Mouse (Mus musculus) bone marrow, adult 2 months (tissue): ENCODE data around the gene Dlgap1.

ENCODE experiments used
- CTCF ChIP-seq: fragments of 200-500 bp; IDR thresholded peaks from 2 replicates; pipeline ENCODE4 v1.5.1; 2011; ENCODE audit warnings: low read length, control low read depth; ENCODE audit not compliant: control insufficient read depth, insufficient read depth
- POLR2A ChIP-seq: fragments of 200-500 bp; IDR thresholded peaks from 2 replicates; pipeline ENCODE4 v1.6.1; 2011; ENCODE audit warnings: low read depth, mild to moderate bottlenecking, control low read depth, low read length, borderline replicate concordance; ENCODE audit not compliant: control insufficient read depth

- TF ChIP-seq CTCF (no peak), POLR2A (no peak)
Measured at GRCm38 (mm10) chr17:70516506-70516905, 547.6 kb downstream of the Dlgap1 start.
